Mouse (Mus musculus) c-Kit-positive CD71-positive TER-119-positive erythroid progenitor cells, embryonic 14.5 days (primary cell): ENCODE data around the gene Kremen1.

Experiments
- DNase-seq: peaks from one replicate; pipeline ENCODE4 v3.0.0-alpha.2; 2013; ENCODE audit warnings: low spot score

The Kremen1 gene

GRCm38 (mm10) chr11:5265764-5266163 lies 4.4 kb upstream of the Kremen1 start:
- no peak for DNase-seq

- no peak for DNase-seq
Observed at GRCm38 (mm10) chr11:5263078-5263730, 1.8 kb upstream of the Kremen1 start.

GRCm38 (mm10) chr11:5260942-5261459 lies 357 bp downstream of the Kremen1 start:
- no peak for DNase-seq

- no peak for DNase-seq
Observed at GRCm38 (mm10) chr11:5259944-5260598, 1.3 kb downstream of the Kremen1 start.

- no peak for DNase-seq
Observed at GRCm38 (mm10) chr11:5258036-5258435, 3.3 kb downstream of the Kremen1 start.

GRCm38 (mm10) chr11:5257151-5257862 lies 4.1 kb downstream of the Kremen1 start:
- DNase-seq: no peak

- DNase-seq: no peak
Observed at GRCm38 (mm10) chr11:5255509-5256014, 5.8 kb downstream of the Kremen1 start.

GRCm38 (mm10) chr11:5254016-5254415 lies 7.3 kb downstream of the Kremen1 start:
- DNase-seq: no peak

GRCm38 (mm10) chr11:5253528-5253927 lies 7.8 kb downstream of the Kremen1 start:
- no peak for DNase-seq

GRCm38 (mm10) chr11:5252727-5253126 lies 8.6 kb downstream of the Kremen1 start:
- no peak for DNase-seq

GRCm38 (mm10) chr11:5251112-5251511 lies 10.2 kb downstream of the Kremen1 start:
- no peak for DNase-seq

- DNase-seq: no peak
Observed at GRCm38 (mm10) chr11:5248200-5248599, 13.2 kb downstream of the Kremen1 start.

GRCm38 (mm10) chr11:5245431-5245830 lies 15.9 kb downstream of the Kremen1 start:
- no peak for DNase-seq

GRCm38 (mm10) chr11:5244749-5245130 lies 16.6 kb downstream of the Kremen1 start:
- DNase-seq: no peak

GRCm38 (mm10) chr11:5243812-5244748 lies 17.3 kb downstream of the Kremen1 start:
- no peak for DNase-seq

GRCm38 (mm10) chr11:5243208-5243607 lies 18.1 kb downstream of the Kremen1 start:
- DNase-seq: no peak

- DNase-seq: no peak
Observed at GRCm38 (mm10) chr11:5242158-5242557, 19.2 kb downstream of the Kremen1 start.

- no peak for DNase-seq
Observed at GRCm38 (mm10) chr11:5239706-5240690, 21.4 kb downstream of the Kremen1 start.

GRCm38 (mm10) chr11:5219910-5220447 lies 41.4 kb downstream of the Kremen1 start:
- no peak for DNase-seq

- DNase-seq: no peak
Observed at GRCm38 (mm10) chr11:5219371-5219770, 42.0 kb downstream of the Kremen1 start.
